Mouse (Mus musculus): ENCODE measurements around the gene Mbnl2. TPM values are rescaled to one million over a fixed set of nuclear protein-coding genes. Genes with fewer than 3 reads are reported as not detected.

Gene Mbnl2
- polyA plus RNA-seq, 1 experiment from 2014 or later: 17.6 TPM

GRCm38 (mm10) chr14:120433931-120434398 is 158.5 kb downstream of the Mbnl2 start:
- H3K27me3 ChIP-seq: no peaks in the 10 kb centered on the region
- H3K27ac ChIP-seq: peak overlapping the region; percentile 19; the same call in 1 of the 2 replicates
- no peak for ATAC-seq
- no peak overlapping the region for H3K4me3 ChIP-seq (replicated peaks)
- 0 out of 2 replicates have a peak, but pooled peaks cover 5% of the 10 kb centered on the region for H3K4me1 ChIP-seq (replicated peaks)
- no peaks in the 10 kb centered on the region for H3K9me3 ChIP-seq
- H3K4me2 ChIP-seq (replicated peaks): no peak overlapping the region
- WGBS: 77% methylated on average over 8 of the region's 8 CpGs
- no peak overlapping the region for H3K9ac ChIP-seq (replicated peaks)
- H3K36me3 ChIP-seq: 0 out of 2 replicates have a peak, but pooled peaks cover under 1% of the 10 kb centered on the region

- no peak overlapping the region for H3K4me2 ChIP-seq (replicated peaks)
- no peaks in the 10 kb centered on the region for H3K36me3 ChIP-seq
- H3K4me3 ChIP-seq (replicated peaks): no peak overlapping the region
- 0 out of 2 replicates have a peak, but pooled peaks cover 5% of the 10 kb centered on the region for H3K4me1 ChIP-seq (replicated peaks)
- H3K9ac ChIP-seq (replicated peaks): no peak overlapping the region
- WGBS: 83% methylated on average over 1 of the region's 1 CpGs
- ATAC-seq: no peak
- H3K27me3 ChIP-seq: no peaks in the 10 kb centered on the region
- no peak overlapping the region for H3K27ac ChIP-seq
- H3K9me3 ChIP-seq: no peaks in the 10 kb centered on the region
These were observed 159.4 kb downstream of the Mbnl2 start for GRCm38 (mm10) chr14:120434831-120435230.

DNA sequence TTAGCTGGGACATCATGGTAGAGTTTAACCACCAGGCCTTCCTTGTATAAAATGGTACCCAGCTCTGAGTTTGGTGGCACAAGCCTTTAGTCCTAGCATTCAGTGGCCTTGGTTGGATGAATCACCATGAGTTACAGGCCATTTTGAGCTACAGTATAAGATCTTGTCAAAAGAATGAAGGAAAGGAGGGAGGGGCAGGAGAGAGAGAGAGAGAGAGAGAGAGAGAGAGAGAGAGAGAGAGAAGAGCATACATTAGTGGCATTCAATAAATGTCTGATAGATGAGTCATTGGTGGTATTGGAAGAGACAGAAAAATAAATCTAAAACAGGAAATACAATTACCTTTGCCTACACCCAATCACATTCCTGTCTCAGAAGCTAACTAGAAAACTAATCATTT is 165.2 kb downstream of the Mbnl2 start:
- Histone ChIP-seq H3K36me3 (no peaks in the 10 kb centered on the region), H3K4me3 (replicated peaks) (no peak overlapping the region), H3K27ac (no peak overlapping the region), H3K9me3 (no peaks in the 10 kb centered on the region), H3K4me2 (replicated peaks) (no peak overlapping the region), H3K27me3 (no peaks in the 10 kb centered on the region), H3K9ac (replicated peaks) (no peak overlapping the region), H3K4me1 (replicated peaks) (no peaks in the 10 kb centered on the region)
- no peak for ATAC-seq

DNA sequence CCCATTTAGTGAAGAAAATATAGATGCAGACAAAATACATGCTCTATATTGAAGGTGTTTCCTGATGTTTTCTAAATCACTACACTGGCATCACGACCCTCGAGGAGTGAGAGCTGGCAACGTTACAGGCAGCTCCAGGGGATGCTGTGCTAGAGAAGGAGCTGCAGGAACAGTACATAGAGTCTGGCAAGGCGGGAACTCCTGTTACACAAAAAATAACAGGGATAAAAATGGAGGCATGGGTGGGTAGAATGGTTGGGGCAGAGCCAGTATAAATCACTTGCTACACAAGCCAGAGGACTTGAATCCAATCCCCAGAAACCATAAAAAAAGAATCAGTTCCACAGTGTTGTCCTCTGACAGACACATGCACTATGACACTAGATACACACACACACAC is 165.8 kb downstream of the Mbnl2 start:
- H3K27ac ChIP-seq: no peak overlapping the region
- H3K4me1 ChIP-seq (replicated peaks): no peaks in the 10 kb centered on the region
- no peaks in the 10 kb centered on the region for H3K27me3 ChIP-seq
- WGBS: 91% methylated on average over 4 of the region's 4 CpGs
- no peaks in the 10 kb centered on the region for H3K9me3 ChIP-seq
- H3K36me3 ChIP-seq: no peaks in the 10 kb centered on the region
- no peak overlapping the region for H3K9ac ChIP-seq (replicated peaks)
- no peak overlapping the region for H3K4me3 ChIP-seq (replicated peaks)
- ATAC-seq: no peak
- no peak overlapping the region for H3K4me2 ChIP-seq (replicated peaks)

DNA sequence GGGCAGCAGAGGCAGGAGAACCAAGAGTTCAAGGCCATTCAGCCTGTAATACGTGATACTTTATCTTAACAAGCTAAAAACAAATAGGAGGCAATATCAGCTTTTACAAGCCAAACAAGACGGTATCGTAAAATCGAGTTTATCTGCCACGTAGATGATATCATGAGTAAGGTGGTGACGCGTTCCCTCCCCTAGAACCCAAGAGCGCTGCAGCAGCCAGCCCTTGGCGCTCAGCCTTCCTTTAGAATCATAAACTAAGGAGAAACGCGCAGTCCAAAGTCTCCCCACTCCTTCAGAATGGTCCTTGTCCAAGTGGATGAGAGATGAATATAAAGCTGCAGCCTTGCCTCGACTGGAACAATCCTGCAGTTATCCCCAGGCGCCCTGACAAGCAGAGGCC is 166.4 kb downstream of the Mbnl2 start:
- no peak overlapping the region for H3K9ac ChIP-seq (replicated peaks)

GRCm38 (mm10) chr14:120454221-120454620 is 178.8 kb downstream of the Mbnl2 start:
- H3K4me1 ChIP-seq (replicated peaks): no peaks in the 10 kb centered on the region
- no peak overlapping the region for H3K4me3 ChIP-seq (replicated peaks)
- WGBS: 74% methylated on average over 7 of the region's 7 CpGs
- H3K9me3 ChIP-seq: no peaks in the 10 kb centered on the region
- H3K36me3 ChIP-seq: no peaks in the 10 kb centered on the region
- no peak for ATAC-seq
- H3K4me2 ChIP-seq (replicated peaks): no peak overlapping the region
- no peak overlapping the region for H3K9ac ChIP-seq (replicated peaks)
- no peak overlapping the region for H3K27ac ChIP-seq
- no peaks in the 10 kb centered on the region for H3K27me3 ChIP-seq

More for the DNA sequence above, 166.4 kb downstream of the Mbnl2 start:
- Histone ChIP-seq H3K27me3 (no peaks in the 10 kb centered on the region), H3K27ac (no peak overlapping the region), H3K9me3 (no peaks in the 10 kb centered on the region), H3K36me3 (no peaks in the 10 kb centered on the region), H3K4me2 (replicated peaks) (no peak overlapping the region), H3K4me1 (replicated peaks) (no peaks in the 10 kb centered on the region), H3K4me3 (replicated peaks) (no peak overlapping the region)
- no peak for ATAC-seq
- WGBS: 92% methylated on average over 13 of the region's 13 CpGs

DNA sequence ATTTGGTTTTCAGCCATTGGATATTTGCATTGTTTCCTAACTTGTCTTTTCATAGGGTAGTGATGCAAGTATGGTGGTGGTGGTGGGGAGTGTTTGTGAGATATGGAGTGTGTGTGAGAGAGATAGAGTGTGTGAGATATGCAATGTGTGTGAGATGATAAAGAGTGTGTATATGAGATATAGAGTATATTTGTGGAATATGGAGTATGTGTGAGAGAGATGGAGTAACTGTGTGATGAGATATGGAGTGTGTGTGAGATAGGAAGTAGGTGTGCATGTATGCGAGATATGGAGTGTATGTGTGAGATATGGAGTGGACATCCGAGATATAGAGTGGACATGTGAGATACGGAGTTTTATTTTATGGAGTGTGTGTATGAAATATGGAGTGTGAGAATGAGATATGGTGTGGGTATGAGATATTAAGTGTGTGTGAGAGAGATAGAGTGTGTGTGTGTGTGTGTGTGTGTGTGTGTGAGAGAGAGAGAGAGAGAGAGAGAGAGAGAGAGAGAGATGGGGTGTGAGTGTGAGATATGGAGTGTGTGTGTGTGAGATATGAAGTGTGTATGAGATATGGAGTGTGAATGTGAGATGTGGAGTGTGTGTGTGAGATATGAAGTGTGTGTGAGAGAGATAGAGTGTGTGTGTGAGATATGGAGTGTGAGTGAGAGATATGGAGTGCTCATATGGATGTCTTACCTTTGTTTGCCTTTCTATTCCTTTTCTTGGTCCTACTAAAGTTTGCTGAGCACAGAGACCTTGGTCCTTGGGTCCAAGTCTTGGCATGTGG is 188.7 kb downstream of the Mbnl2 start:
- Histone ChIP-seq H3K36me3 (no peaks in the 10 kb centered on the region), H3K27ac (no peak overlapping the region), H3K9ac (replicated peaks) (no peak overlapping the region), H3K4me1 (replicated peaks) (no peaks in the 10 kb centered on the region), H3K4me2 (replicated peaks) (no peak overlapping the region), H3K27me3 (no peaks in the 10 kb centered on the region), H3K9me3 (no peaks in the 10 kb centered on the region), H3K4me3 (replicated peaks) (no peak overlapping the region)
- no peak for ATAC-seq
- 96% methylated on average over 3 of the region's 3 CpGs for WGBS

- Histone ChIP-seq H3K4me3 (replicated peaks) (no peak overlapping the region), H3K27me3 (no peaks in the 10 kb centered on the region), H3K9ac (replicated peaks) (no peak overlapping the region), H3K9me3 (no peaks in the 10 kb centered on the region), H3K4me1 (replicated peaks) (no peaks in the 10 kb centered on the region), H3K36me3 (no peaks in the 10 kb centered on the region), H3K4me2 (replicated peaks) (no peak overlapping the region), H3K27ac (no peak overlapping the region)
- 86% methylated on average over 4 of the region's 4 CpGs for WGBS
- ATAC-seq: no peak
These were observed 191.3 kb downstream of the Mbnl2 start for GRCm38 (mm10) chr14:120466816-120467215.

- Histone ChIP-seq H3K36me3 (no peaks in the 10 kb centered on the region), H3K9ac (replicated peaks) (no peak overlapping the region), H3K4me1 (replicated peaks) (no peaks in the 10 kb centered on the region), H3K4me3 (replicated peaks) (no peak overlapping the region), H3K27ac (no peak overlapping the region), H3K4me2 (replicated peaks) (no peak overlapping the region), H3K9me3 (no peaks in the 10 kb centered on the region), H3K27me3 (no peaks in the 10 kb centered on the region)
- ATAC-seq: no peak
- 90% methylated on average over 14 of the region's 14 CpGs for WGBS
These were observed 193.8 kb downstream of the Mbnl2 start for GRCm38 (mm10) chr14:120469126-120469790.

GRCm38 (mm10) chr14:120476186-120476697 is 200.8 kb downstream of the Mbnl2 start:
- Histone ChIP-seq H3K4me2 (replicated peaks) (peak overlapping the region; percentile 61), H3K9ac (replicated peaks) (no peak overlapping the region), H3K27ac (no peak overlapping the region), H3K4me3 (replicated peaks) (peak overlapping the region; percentile 84), H3K4me1 (replicated peaks) (peaks cover 28% of the 10 kb centered on the region), H3K36me3 (no peaks in the 10 kb centered on the region), H3K27me3 (no peaks in the 10 kb centered on the region), H3K9me3 (no peaks in the 10 kb centered on the region)
- no peak for ATAC-seq
- 73% methylated on average over 7 of the region's 7 CpGs for WGBS

DNA sequence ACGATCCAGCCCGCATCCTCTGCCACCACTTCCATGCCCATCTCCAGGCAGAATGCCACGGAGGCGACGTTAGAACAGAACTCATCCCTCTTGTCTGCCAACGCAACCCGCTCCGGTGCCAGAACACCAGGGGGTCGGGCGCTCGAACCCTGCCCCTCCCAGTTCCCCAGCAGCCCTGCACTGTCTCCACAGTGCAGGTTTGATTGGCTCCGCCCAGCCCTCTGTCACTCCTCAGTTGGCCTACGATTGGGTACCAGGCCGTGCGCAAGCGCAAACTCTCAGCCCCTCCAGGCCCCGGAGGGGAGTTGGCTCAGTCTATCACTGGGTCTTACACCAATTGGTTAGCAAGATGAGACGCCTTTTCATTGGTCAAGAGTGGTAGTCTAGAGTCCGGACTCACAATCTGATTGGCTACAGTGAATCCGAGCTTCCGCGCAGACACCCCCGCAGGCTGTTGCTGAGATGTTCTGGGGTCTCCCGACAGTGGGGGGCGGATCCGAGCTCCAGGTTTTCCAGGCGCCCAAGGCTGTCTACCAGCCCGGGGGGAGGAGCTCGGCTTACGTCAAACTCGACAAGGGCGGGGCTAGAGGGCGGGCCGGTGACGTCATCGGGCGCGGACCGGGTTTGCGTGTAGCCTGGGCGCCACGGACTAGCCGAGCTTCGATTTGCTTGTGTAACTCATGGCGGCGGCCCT is 202.0 kb downstream of the Mbnl2 start:
- ATAC-seq: peak; percentile 97
- WGBS: under 1% methylated on average over 45 of the region's 46 CpGs
- Histone ChIP-seq H3K27me3 (no peaks in the 10 kb centered on the region), H3K27ac (peak overlapping the region; percentile 98), H3K9ac (replicated peaks) (peak overlapping the region; percentile 79), H3K36me3 (peaks cover 5% of the 10 kb centered on the region; the same call in 1 of the 2 replicates), H3K4me1 (replicated peaks) (peaks cover 38% of the 10 kb centered on the region), H3K4me3 (replicated peaks) (peak overlapping the region; percentile 84), H3K9me3 (no peaks in the 10 kb centered on the region), H3K4me2 (replicated peaks) (peak overlapping the region; percentile 73)

Data from midbrain, embryonic 13.5 days (tissue).